Mouse (Mus musculus): Measurements from ENCODE around the gene Ppp1r16b. TPM values are rescaled to one million over a fixed set of nuclear protein-coding genes. Genes with fewer than 3 reads are reported as not detected.

Gene Ppp1r16b
- total and polyA plus RNA-seq, 3 experiments: under 0.01 to 0.67 TPM; not detected in 1

- no peaks in the 10 kb centered on the region for H3K27me3 ChIP-seq (ENCODE audit: control insufficient read depth in 1 of 2, insufficient read depth in 2 of 2, low read length in 2 of 2)
- no peak overlapping the region for H3K27ac ChIP-seq (ENCODE audit: control insufficient read depth, low read depth, low read length)
- TF ChIP-seq UBTF (IDR thresholded peaks at IDR 0.05; ENCODE audit: borderline replicate concordance, insufficient read depth, low read depth, low read length) (no peak), MYC (IDR thresholded peaks at IDR 0.05; ENCODE audit: low read depth, low read length) (no peak), CTCF (IDR thresholded peaks at IDR 0.05 in 2 of 3, conservative IDR thresholded peaks at IDR 0.05 in 1 of 3; ENCODE audit: control insufficient read depth in 1 of 3, insufficient read depth in 1 of 3, low read depth in 2 of 3, low read length in 3 of 3, poor library complexity in 1 of 3, severe bottlenecking in 1 of 3) (no peak), TBP (IDR thresholded peaks at IDR 0.05; ENCODE audit: low read depth, low read length) (no peak), ELF1 (IDR thresholded peaks at IDR 0.05; ENCODE audit: low read depth, low read length) (no peak), USF1 (IDR thresholded peaks at IDR 0.05; ENCODE audit: low read depth, low read length) (no peak), MAZ (IDR thresholded peaks at IDR 0.05; ENCODE audit: low read depth, low read length) (no peak), ETS1 (IDR thresholded peaks at IDR 0.05; ENCODE audit: low read depth, low read length) (no peak), ZC3H11A (IDR thresholded peaks at IDR 0.05; ENCODE audit: low read depth, low read length) (no peak), POLR2AphosphoS2 (IDR thresholded peaks at IDR 0.05; ENCODE audit: low read length) (no peak), TCF12 (IDR thresholded peaks at IDR 0.05; ENCODE audit: low read depth, low read length) (no peak), TAL1 (IDR thresholded peaks at IDR 0.05; ENCODE audit: low read length) (no peak), GABPA (IDR thresholded peaks at IDR 0.05; ENCODE audit: low read depth, low read length) (no peak), MAFK (IDR thresholded peaks at IDR 0.05; ENCODE audit: borderline replicate concordance, low read depth, low read length) (no peak)
- H3K4me1 ChIP-seq (ENCODE audit: control insufficient read depth in 1 of 2, insufficient read depth in 2 of 2, low read length in 2 of 2): no peaks in the 10 kb centered on the region
- no peak for DNase-seq (ENCODE audit: low read depth, low spot score)
- H3K36me3 ChIP-seq (ENCODE audit: control insufficient read depth in 1 of 2, insufficient read depth in 2 of 2, low read length in 2 of 2): peaks cover 0 to 3% of the 10 kb centered on the region in 2 experiments; a peak in 2 of 4 replicates
- no peak overlapping the region for H3K9ac ChIP-seq (ENCODE audit: control insufficient read depth, low read depth, low read length, poor library complexity, severe bottlenecking)
- H3K79me2 ChIP-seq (ENCODE audit: control insufficient read depth, insufficient read depth, low read length, poor library complexity): peaks cover 6% of the 10 kb centered on the region
- H3K4me3 ChIP-seq (ENCODE audit: control insufficient read depth in 1 of 2, insufficient read depth in 1 of 2, low read depth in 2 of 2, low read length in 2 of 2): no peak overlapping the region
- H3K9me3 ChIP-seq (replicated peaks; ENCODE audit: insufficient read depth, low read length): no peaks in the 10 kb centered on the region
Observed at GRCm38 (mm10) chr2:158799328-158799727, 134.1 kb downstream of the Ppp1r16b start.

- H3K36me3 ChIP-seq (ENCODE audit: control insufficient read depth in 1 of 2, insufficient read depth in 2 of 2, low read length in 2 of 2): no peaks in the 10 kb centered on the region; a peak in 1 of 4 replicates
- H3K27me3 ChIP-seq (ENCODE audit: control insufficient read depth in 1 of 2, insufficient read depth in 2 of 2, low read length in 2 of 2): no peaks in the 10 kb centered on the region
- H3K79me2 ChIP-seq (ENCODE audit: control insufficient read depth, insufficient read depth, low read length, poor library complexity): peaks cover 2% of the 10 kb centered on the region; the same call in 1 of the 2 replicates
- H3K4me3 ChIP-seq (ENCODE audit: control insufficient read depth in 1 of 2, insufficient read depth in 1 of 2, low read depth in 2 of 2, low read length in 2 of 2): no peak overlapping the region
- no peak overlapping the region for H3K27ac ChIP-seq (ENCODE audit: control insufficient read depth, low read depth, low read length)
- H3K9ac ChIP-seq (ENCODE audit: control insufficient read depth, low read depth, low read length, poor library complexity, severe bottlenecking): no peak overlapping the region
- TF ChIP-seq POLR2AphosphoS5 (IDR thresholded peaks at IDR 0.05; ENCODE audit: borderline replicate concordance, low read depth, low read length): no peak
- no peak for TF ChIP-seq MAFK (IDR thresholded peaks at IDR 0.05; ENCODE audit: borderline replicate concordance, low read depth, low read length)
- TF ChIP-seq RCOR1 (IDR thresholded peaks at IDR 0.05; ENCODE audit: low read depth, low read length): no peak
- TF ChIP-seq MXI1 (IDR thresholded peaks at IDR 0.05; ENCODE audit: low read depth, low read length): no peak
- no peak for TF ChIP-seq NRF1 (IDR thresholded peaks at IDR 0.05; ENCODE audit: insufficient read depth, low read depth, low read length, poor library complexity, severe bottlenecking)
- no peak for TF ChIP-seq UBTF (IDR thresholded peaks at IDR 0.05; ENCODE audit: borderline replicate concordance, insufficient read depth, low read depth, low read length)
- TF ChIP-seq MAZ (IDR thresholded peaks at IDR 0.05; ENCODE audit: low read depth, low read length): no peak
- TF ChIP-seq MYB (IDR thresholded peaks at IDR 0.05; ENCODE audit: low read depth, low read length): no peak
- TF ChIP-seq USF2 (IDR thresholded peaks at IDR 0.05; ENCODE audit: borderline replicate concordance in 1 of 2, insufficient read depth in 1 of 2, low read depth in 1 of 2, low read length in 2 of 2): no peak
- no peak for TF ChIP-seq USF1 (IDR thresholded peaks at IDR 0.05; ENCODE audit: low read depth, low read length)
- TF ChIP-seq TAL1 (IDR thresholded peaks at IDR 0.05; ENCODE audit: low read length): no peak
- no peak for TF ChIP-seq CHD1 (IDR thresholded peaks at IDR 0.05; ENCODE audit: low read depth, low read length)
- no peaks in the 10 kb centered on the region for H3K9me3 ChIP-seq (replicated peaks; ENCODE audit: insufficient read depth, low read length)
- no peak for DNase-seq (ENCODE audit: low read depth, low spot score)
- no peaks in the 10 kb centered on the region for H3K4me1 ChIP-seq (ENCODE audit: control insufficient read depth in 1 of 2, insufficient read depth in 2 of 2, low read length in 2 of 2)
Observed at GRCm38 (mm10) chr2:158800788-158801187, 135.6 kb downstream of the Ppp1r16b start.
